Mouse (Mus musculus) left cerebral cortex, postnatal 36 days (tissue): ENCODE data around the gene Runx1. TPM values are rescaled to one million over a fixed set of nuclear protein-coding genes. Genes with fewer than 3 reads are reported as not detected.

Experiments used
- DNase-seq, 2 experiments: peaks; one replicate each; pipeline ENCODE4 v3.0.0; 2021 to 2022; ENCODE audit warnings: low spot score in 2 of 2, mixed read lengths in 1 of 2
- intact Hi-C: fragments of 180-260 bp; cut with DNase I; formaldehyde crosslinking; loops from one replicate; pipeline ENCODE4 v1.15.1; 2025
- total RNA-seq, 2 experiments: library from RNA; stranded (reverse); gene quantifications; 2 replicates each; pipeline ENCODE4 v1.2.3; 2021

Gene Runx1
- total RNA-seq, 2 experiments from 2014 or later: 1.1 TPM

DNA sequence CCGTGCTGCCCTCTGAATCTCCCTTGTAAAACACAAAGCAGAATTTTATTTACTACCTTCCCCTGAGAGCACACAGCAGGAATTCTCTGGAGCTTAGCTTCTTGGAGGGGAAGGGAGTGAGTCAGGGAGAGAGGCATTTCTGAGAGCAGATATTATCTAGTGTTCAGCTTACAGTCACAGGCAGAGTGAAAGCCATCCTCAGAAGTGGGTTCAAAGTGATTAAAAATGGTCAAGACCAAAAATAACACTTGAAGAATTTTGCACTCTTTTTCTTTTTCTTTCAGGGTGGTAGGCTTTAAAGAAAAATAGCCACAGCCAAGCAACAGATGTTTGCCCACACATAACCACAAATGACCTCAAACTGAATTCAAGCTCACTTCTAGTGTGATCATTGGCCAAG is 115.8 kb downstream of the Runx1 start:
- no peak for DNase-seq
- intact Hi-C loops: no loop called here

DNA sequence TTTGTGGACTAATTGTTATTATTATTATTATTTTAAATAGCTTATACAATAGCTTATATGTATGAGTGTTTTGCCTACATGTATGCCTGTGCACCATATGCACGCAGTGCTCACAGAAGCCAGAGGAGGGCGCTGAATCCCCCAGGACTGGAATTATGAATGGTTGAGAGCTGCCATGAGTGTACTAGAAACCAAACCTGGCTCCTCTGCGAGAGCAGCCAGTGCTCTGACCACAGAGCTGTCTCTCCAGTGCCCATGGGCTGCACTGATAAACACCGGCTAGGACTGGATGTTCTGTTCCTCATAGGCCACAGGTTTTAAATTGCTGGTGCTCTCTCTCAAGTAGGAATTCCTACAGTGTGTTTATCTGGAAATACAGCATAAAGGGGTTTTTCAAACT is 117.2 kb downstream of the Runx1 start:
- intact Hi-C loops: no loop called here
- no peak for DNase-seq

- DNase-seq: peak in 1 of 2 experiments; percentile 9
These were observed 118.2 kb downstream of the Runx1 start for GRCm38 (mm10) chr16:92707712-92708111.

GRCm38 (mm10) chr16:92707146-92707545 is 118.8 kb downstream of the Runx1 start:
- no peak for DNase-seq
- intact Hi-C loops: no loop called here

More at GRCm38 (mm10) chr16:92707712-92708111, 118.2 kb downstream of the Runx1 start:
- intact Hi-C loops: no loop called here

DNA sequence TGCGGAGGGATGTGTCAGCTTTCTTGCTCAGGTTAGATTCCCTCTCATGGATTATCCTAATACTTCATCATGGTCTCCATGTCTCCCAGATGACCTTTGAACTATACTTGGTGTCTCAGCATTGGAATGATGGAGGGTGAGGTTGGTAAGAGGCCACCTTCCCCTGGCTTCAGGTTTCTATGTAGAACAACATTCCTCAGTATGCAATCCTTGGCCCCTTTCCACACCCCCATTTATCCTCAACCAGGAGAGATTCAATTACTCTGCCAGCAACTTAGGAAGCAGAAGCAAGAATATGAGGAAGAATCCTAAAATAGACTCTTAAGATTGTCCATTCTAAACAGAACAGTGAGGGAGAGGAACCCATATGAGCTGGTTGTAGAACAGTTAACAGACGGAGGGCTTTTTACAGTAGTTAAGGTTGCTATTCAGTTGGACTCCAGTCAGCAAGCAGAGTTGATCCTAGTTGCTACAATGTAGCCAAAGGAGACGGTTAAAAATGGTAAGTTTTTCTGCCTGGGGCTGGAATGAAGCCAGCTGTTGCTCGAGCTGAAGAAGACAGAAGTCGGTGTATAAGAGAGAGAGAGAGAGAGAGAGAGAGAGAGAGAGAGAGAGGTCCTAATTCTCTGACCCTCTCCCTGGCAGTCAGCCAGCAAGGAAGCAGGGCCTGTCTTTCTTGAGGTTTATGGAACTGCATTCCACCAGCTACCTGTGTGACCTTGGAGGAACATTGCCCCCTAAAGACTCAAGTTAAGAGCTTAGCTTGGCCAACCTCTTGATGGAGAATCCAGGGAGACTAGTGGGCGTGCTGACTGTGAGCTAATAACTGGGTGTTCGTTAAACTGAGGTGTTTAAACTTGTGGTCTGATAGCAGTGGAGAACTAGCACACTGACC is 120.1 kb downstream of the Runx1 start:
- no peak for DNase-seq
- intact Hi-C loops: no loop called here

GRCm38 (mm10) chr16:92703850-92704249 is 122.1 kb downstream of the Runx1 start:
- intact Hi-C loops: no loop called here
- DNase-seq: no peak

- intact Hi-C loops: loop anchor here (2.0 to 10.0 kb wide), 4 partner anchors 135 to 1385 kb away; partner anchors contain the start of gene Sim2
- no peak for DNase-seq
These were observed 126.2 kb downstream of the Runx1 start for GRCm38 (mm10) chr16:92699531-92700397.

GRCm38 (mm10) chr16:92698612-92698998 is 127.3 kb downstream of the Runx1 start:
- intact Hi-C loops: loop anchor here (1.0 to 10.0 kb wide), 5 partner anchors 134 to 1386 kb away; partner anchors contain the start of gene Sim2

GRCm38 (mm10) chr16:92697737-92698611 is 128.0 kb downstream of the Runx1 start:
- intact Hi-C loops: loop anchor here (1.0 to 10.0 kb wide), 5 partner anchors 133 to 1387 kb away; partner anchors contain the start of gene Sim2
- DNase-seq: no peak

More at GRCm38 (mm10) chr16:92698612-92698998, 127.3 kb downstream of the Runx1 start:
- DNase-seq: peak; percentile 76 to 80

GRCm38 (mm10) chr16:92697227-92697736 is 128.7 kb downstream of the Runx1 start:
- intact Hi-C loops: loop anchor here (5.0 to 10.0 kb wide), 3 partner anchors 440 to 1388 kb away; partner anchors contain the start of gene Sim2
- peak; percentile 35 to 38 for DNase-seq

DNA sequence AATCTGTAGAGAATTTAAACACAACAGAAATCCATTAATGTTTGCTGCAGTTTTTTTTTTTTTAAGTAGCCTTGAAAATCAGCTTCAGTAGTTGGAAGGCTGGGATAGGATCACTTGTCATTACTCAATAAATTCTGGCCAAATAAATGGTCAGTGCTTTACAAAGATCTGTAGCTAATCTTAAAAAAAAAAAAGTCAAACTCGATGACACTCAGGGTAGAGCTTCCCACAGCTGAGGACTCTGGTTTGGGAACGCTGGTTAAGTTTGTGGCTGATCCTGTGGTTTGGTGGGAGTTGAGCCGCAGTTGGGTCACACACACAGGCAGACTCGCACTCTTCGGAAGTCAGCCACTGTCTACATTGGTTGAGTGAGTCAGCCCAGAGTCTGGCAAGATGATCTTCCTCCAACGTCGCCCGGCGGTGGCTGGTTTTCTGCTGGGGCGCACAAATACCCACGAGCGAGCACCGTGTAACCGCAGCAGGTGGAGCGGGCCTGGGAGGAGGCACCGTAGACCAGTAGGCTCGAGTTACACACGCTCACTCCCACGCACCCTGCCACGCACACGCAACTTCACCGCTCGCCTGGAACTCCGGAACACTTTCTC is 129.4 kb downstream of the Runx1 start:
- DNase-seq: peak in 1 of 2 experiments; percentile 18
- intact Hi-C loops: loop anchor here (5.0 to 10.0 kb wide), 3 partner anchors 441 to 1388 kb away; partner anchors contain the start of gene Sim2

GRCm38 (mm10) chr16:92695981-92696380 is 130.0 kb downstream of the Runx1 start:
- DNase-seq: no peak
- intact Hi-C loops: loop anchor here (5.0 to 10.0 kb wide), 3 partner anchors 441 to 1389 kb away; partner anchors contain the start of gene Sim2

DNA sequence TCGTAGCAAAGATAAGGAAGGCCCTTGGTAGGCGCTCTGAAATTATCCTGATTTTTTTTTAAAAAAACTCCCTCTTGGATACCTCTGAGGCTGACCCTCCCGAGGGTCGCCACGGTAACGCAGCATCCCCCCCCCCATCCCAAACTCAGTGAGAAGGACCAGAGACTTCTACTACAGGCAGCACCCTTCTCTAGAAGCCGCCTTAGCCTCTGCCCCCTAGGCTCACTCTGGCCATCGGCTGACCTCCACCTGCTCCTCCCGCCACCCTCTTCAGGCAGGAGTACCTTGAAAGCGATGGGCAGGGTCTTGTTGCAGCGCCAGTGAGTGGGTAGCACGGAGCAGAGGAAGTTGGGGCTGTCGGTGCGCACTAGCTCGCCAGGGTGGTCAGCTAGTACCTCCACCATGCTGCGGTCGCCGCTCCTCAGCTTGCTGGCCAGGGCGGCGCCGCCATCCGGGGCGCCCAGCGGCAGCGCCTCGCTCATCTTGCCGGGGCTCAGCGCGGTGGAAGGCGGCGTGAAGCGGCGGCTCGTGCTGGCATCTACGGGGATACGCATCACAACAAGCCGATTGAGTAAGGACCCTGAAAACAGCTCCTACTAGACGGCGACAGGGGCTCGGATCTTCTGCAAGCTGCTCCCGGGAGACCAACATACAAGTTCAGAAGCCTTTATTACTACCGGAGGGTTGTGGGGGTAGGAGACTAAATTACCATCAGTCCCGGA is 130.6 kb downstream of the Runx1 start:
- intact Hi-C loops: loop anchor here (5.0 to 10.0 kb wide), 3 partner anchors 442 to 1389 kb away; partner anchors contain the start of gene Sim2
- DNase-seq: no peak

GRCm38 (mm10) chr16:92694496-92695106 is 131.3 kb downstream of the Runx1 start:
- intact Hi-C loops: loop anchor here (5.0 to 10.0 kb wide), 3 partner anchors 443 to 1390 kb away; partner anchors contain the start of gene Sim2

DNA sequence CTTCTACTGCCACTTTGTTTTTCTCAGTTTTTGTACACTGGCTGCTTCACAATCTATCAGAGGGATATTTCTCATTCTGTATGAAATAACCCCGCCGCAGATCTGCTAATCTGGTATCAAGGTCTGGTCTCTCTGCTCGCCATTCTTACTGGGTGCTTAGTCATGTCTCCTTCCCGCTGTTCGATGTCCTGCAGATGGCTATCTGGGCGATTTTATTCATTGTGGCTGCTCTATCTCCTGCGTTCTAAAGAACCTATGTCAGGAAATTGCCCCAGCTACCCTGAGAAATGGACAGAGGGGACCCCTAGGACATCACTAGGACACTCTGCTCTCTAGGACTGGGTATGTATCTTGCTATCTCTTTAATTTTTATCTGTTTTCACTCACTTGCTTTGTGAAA is 135.2 kb downstream of the Runx1 start:
- intact Hi-C loops: loop anchor here (10.0 kb wide), 1 partner anchor 1394 kb away; the partner anchor contains the start of gene Sim2
- DNase-seq: no peak

More at GRCm38 (mm10) chr16:92694496-92695106, 131.3 kb downstream of the Runx1 start:
- DNase-seq: no peak

DNA sequence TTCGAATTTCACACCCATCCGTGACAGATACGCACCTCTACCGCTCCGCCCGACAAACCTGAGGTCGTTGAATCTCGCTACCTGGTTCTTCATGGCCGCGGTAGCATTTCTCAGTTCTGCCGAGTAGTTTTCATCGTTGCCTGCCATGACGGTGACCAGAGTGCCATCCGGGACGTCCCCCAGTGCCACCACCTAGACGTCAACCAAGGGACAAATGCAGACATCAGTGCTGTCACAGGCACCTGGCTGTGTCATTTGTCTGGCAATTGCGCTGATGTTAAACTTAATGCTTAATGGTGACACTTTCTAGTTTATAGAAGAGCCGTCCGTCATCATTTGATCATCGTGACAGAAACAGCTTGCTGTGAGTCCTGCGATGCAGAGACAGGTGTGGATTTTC is 137.0 kb downstream of the Runx1 start:
- intact Hi-C loops: no loop called here
- DNase-seq: no peak

DNA sequence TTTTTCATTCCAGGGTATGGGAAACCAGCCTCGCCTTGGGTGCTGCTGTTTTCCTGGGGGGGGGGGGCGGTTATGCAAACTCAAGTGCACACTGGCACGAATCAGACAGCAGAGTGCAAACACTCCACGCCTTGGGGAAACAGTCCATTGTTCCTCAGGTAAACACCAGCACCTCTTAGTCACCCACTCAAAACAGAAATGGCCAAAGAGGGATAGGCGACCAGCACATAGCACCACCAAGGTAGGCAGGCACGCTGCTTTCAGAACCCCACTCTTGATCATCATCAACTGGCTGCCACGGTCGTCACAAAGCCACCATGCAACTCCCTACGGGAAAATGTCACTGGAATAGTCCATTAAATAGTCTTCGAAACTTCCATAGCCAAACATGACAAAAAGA is 139.0 kb downstream of the Runx1 start:
- DNase-seq: no peak
- intact Hi-C loops: no loop called here
